Mouse (Mus musculus): ENCODE data around the gene Tacc3.

GRCm38 (mm10) chr5:33688278-33689220 is 30.6 kb downstream of the Tacc3 start:
- TF ChIP-seq CTCF (IDR thresholded peaks at IDR 0.05; ENCODE audit: low read depth) (no peak), EP300 (IDR thresholded peaks at IDR 0.05; ENCODE audit: low read depth) (no peak)

Measured in liver, embryonic 14.5 days (tissue).